9 mouse cellular contexts compared by ENCODE assay signal in the genomic region with DNA sequence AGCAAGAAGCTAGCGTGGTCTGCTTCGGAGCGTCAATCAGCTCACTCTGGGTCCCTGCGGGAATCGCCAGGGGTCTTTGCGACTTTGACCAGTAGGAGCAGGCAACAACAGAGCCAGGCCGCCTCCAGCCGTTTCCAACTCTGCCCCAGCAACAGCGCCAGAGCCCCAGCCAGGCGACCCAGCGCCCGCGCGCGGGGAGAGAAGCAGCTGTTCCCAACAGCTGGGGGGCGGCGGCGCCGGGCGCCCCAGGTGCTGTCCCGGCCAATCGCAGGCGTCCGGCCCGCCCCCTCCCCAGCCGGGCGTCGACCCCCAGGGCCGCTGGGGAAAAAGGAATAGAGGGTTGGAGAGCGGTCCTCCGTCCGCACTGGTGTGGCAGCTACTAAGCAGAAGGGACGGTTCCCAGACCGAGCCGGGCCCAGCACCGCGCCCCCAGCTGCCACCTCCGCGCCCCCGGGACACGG. TPM values are rescaled to one million over a fixed set of nuclear protein-coding genes. Genes with fewer than 3 reads are reported as not detected.
A peak's percentile ranks its signal among the peaks of the same experiment; 100 is the strongest.
DNase-seq lines count a peak whose midpoint lies in the region; ATAC-seq and TF ChIP-seq lines count a peak whose summit lies in the region.
"Had no signal": no experiment of that assay in that cellular context is flagged by ENCODE, and none has a peak within 500 bp of the region (broad histone marks: within the 10 kb centered on the region; RNA-seq: fewer than 3 reads in every experiment).

A gene (plus strand): TSS at position 294 of the 461 bp plus-strand sequence.

- TF ChIP-seq CTCF in kidney, adult 2 months (conservative IDR thresholded peaks at IDR 0.05; ENCODE audit: insufficient read depth, insufficient read length, low read depth, low read length), result no peak
- TF ChIP-seq CTCF in gastrocnemius, adult 2 months (IDR thresholded peaks at IDR 0.05), result no peak; the same call in 1 of the 2 replicates

- TF ChIP-seq POLR2A in kidney, adult 2 months (IDR thresholded peaks at IDR 0.05; ENCODE audit: low read depth, low read length), result no peak

- no peaks in the 10 kb centered on the region for H3K36me3 ChIP-seq in kidney, adult 2 months (ENCODE audit: control insufficient read depth, insufficient read depth, low read length)
- no peaks in the 10 kb centered on the region for H3K36me3 ChIP-seq in hindbrain, embryonic 12.5 days
- H3K36me3 ChIP-seq in limb, embryonic 12.5 days, result no peaks in the 10 kb centered on the region
- no peaks in the 10 kb centered on the region for H3K36me3 ChIP-seq in midbrain, embryonic 15.5 days (replicated peaks)

- no peaks in the 10 kb centered on the region for H3K9me3 ChIP-seq in hindbrain, embryonic 12.5 days (replicated peaks)
- H3K9me3 ChIP-seq in limb, embryonic 12.5 days, result no peaks in the 10 kb centered on the region
- H3K9me3 ChIP-seq in midbrain, embryonic 15.5 days, result no peaks in the 10 kb centered on the region

- peak within 1 kb of the TSS; percentile 38 for H3K4me3 ChIP-seq in kidney, adult 2 months (ENCODE audit: insufficient read depth, low read depth, low read length)
- peak within 1 kb of the TSS; percentile 83 for H3K4me3 ChIP-seq in gastrocnemius, adult 2 months
- H3K4me3 ChIP-seq in hindbrain, embryonic 12.5 days, result peak within 1 kb of the TSS; percentile 68
- peak within 1 kb of the TSS; percentile 61 for H3K4me3 ChIP-seq in limb, embryonic 12.5 days (replicated peaks)
- H3K4me3 ChIP-seq in midbrain, embryonic 15.5 days, result peak within 1 kb of the TSS; percentile 71

- peak; percentile 88 for ATAC-seq in hindbrain, embryonic 12.5 days (ENCODE audit: low FRiP score)
- peak; percentile 85 for ATAC-seq in limb, embryonic 12.5 days (ENCODE audit: insufficient number of reproducible peaks, insufficient read depth, low FRiP score, low TSS enrichment, low read depth)
- peak; percentile 82 for ATAC-seq in midbrain, embryonic 15.5 days (replicated peaks)

- H3K27ac ChIP-seq in kidney, adult 2 months (ENCODE audit: insufficient read depth, low read depth, low read length), result no peak within 1 kb of the TSS
- H3K27ac ChIP-seq in gastrocnemius, adult 2 months, result peak within 1 kb of the TSS; percentile 98
- H3K27ac ChIP-seq in hindbrain, embryonic 12.5 days, result peak within 1 kb of the TSS; percentile 65
- H3K27ac ChIP-seq in limb, embryonic 12.5 days, result no peak within 1 kb of the TSS
- peak within 1 kb of the TSS; percentile 75 for H3K27ac ChIP-seq in midbrain, embryonic 15.5 days
- H3K27ac ChIP-seq: macrophage had no signal

- peak within 1 kb of the TSS; percentile 79 for H3K9ac ChIP-seq in hindbrain, embryonic 12.5 days
- peak within 1 kb of the TSS; percentile 67 for H3K9ac ChIP-seq in limb, embryonic 12.5 days (replicated peaks)
- H3K9ac ChIP-seq in midbrain, embryonic 15.5 days, result peak within 1 kb of the TSS; percentile 61

- H3K4me1 ChIP-seq in kidney, adult 2 months (ENCODE audit: control insufficient read depth, insufficient read depth, low read length), result no peaks in the 10 kb centered on the region
- peaks cover 12% of the 10 kb centered on the region; the same call in 1 of the 2 replicates for H3K4me1 ChIP-seq in hindbrain, embryonic 12.5 days
- 0 out of 2 replicates have a peak, but pooled peaks cover 6% of the 10 kb centered on the region for H3K4me1 ChIP-seq in limb, embryonic 12.5 days (replicated peaks)
- H3K4me1 ChIP-seq in midbrain, embryonic 15.5 days, result peaks cover 14% of the 10 kb centered on the region

- intact Hi-C loops in gastrocnemius, adult 2 months (cut with DNase I), result loop anchor here (5.0 kb wide), 1 partner anchor 174 kb away; no protein-coding TSS in a partner anchor

- DNase-seq in kidney, adult 2 months, result no peak
- no peak for DNase-seq in kidney, adult 11 months
- peak; percentile 54 to 62 for DNase-seq in cerebellum, postnatal 14 days
- DNase-seq in gastrocnemius, adult 2 months, result peak; percentile 92
- DNase-seq in testis, postnatal 14 days (ENCODE audit: low spot score), result peak; percentile 31

- WGBS in kidney, adult 2 months, result 2% methylated on average over 41 of the region's 41 CpGs
- under 1% methylated on average over 36 of the region's 41 CpGs for WGBS in hindbrain, embryonic 12.5 days
- WGBS in limb, embryonic 12.5 days, result under 1% methylated on average over 41 of the region's 41 CpGs
- 0% methylated on average over 38 of the region's 41 CpGs for WGBS in midbrain, embryonic 15.5 days

- H3K27me3 ChIP-seq in kidney, adult 2 months (replicated peaks; ENCODE audit: control insufficient read depth, insufficient read depth, low read length), result no peaks in the 10 kb centered on the region; the same call in none of the 2 replicates
- H3K27me3 ChIP-seq in hindbrain, embryonic 12.5 days, result no peaks in the 10 kb centered on the region
- H3K27me3 ChIP-seq in limb, embryonic 12.5 days, result peaks cover 15% of the 10 kb centered on the region
- no peaks in the 10 kb centered on the region for H3K27me3 ChIP-seq in midbrain, embryonic 15.5 days (replicated peaks)

- H3K4me2 ChIP-seq in hindbrain, embryonic 12.5 days (replicated peaks), result peak within 1 kb of the TSS; percentile 93
- peak within 1 kb of the TSS; percentile 90 for H3K4me2 ChIP-seq in limb, embryonic 12.5 days
- peak within 1 kb of the TSS; percentile 99 for H3K4me2 ChIP-seq in midbrain, embryonic 15.5 days

RNA-seq across cellular contexts. Expression of the gene that starts here (rescaled TPM):
- 2.1 and 3.6 TPM in 2 replicates for polyA plus RNA-seq in kidney, adult 2 months (2012; rRNA removed)
- 100 to 1,000 TPM; 163 to 196 TPM for total RNA-seq in gastrocnemius, adult 2 months (2021)
- polyA plus RNA-seq in hindbrain, embryonic 12.5 days (2016; fragmentation: Nextera tagmentation; extraction: Ambion mirVana), result 2.4 and 3.6 TPM in 2 replicates
- 3.9 and 8.5 TPM in 2 replicates for polyA plus RNA-seq in limb, embryonic 12.5 days (2016; fragmentation: Nextera tagmentation; extraction: Ambion mirVana)
- polyA plus RNA-seq in midbrain, embryonic 15.5 days (2015; fragmentation: Nextera tagmentation; extraction: Ambion mirVana), result 4.2 and 5.5 TPM in 2 replicates
- polyA plus RNA-seq: macrophage had no signal

Comparison
In these comparisons a context has a peak if more than half of its experiments do, and no peak if none do; other contexts are left out.
1. DNase-seq: peak in cerebellum, postnatal 14 days (2 of 2), gastrocnemius, adult 2 months (single experiment) and testis, postnatal 14 days (single experiment); none in kidney, adult 2 months (single experiment) and kidney, adult 11 months (single experiment).
2. H3K27ac ChIP-seq: peak in gastrocnemius, adult 2 months (single experiment), hindbrain, embryonic 12.5 days (single experiment) and midbrain, embryonic 15.5 days (single experiment); none in kidney, adult 2 months (single experiment) and limb, embryonic 12.5 days (single experiment).
3. Peak in every context shown above with its lines, with median percentiles within 50 percentile points of each other: H3K4me3 ChIP-seq, ATAC-seq, H3K4me2 ChIP-seq and H3K9ac ChIP-seq.